Mouse (Mus musculus): Measurements from ENCODE around the gene Eif3j1. TPM values are rescaled to one million over a fixed set of nuclear protein-coding genes. Genes with fewer than 3 reads are reported as not detected.
"Not testable (repeated sequence)": the region's sequence is repeated elsewhere in the genome, so short reads cannot be mapped to it uniquely, and the experiment has no call there.

Gene Eif3j1
- polyA plus RNA-seq, 1 experiment from 2014 or later, result 15.5 TPM

DNA sequence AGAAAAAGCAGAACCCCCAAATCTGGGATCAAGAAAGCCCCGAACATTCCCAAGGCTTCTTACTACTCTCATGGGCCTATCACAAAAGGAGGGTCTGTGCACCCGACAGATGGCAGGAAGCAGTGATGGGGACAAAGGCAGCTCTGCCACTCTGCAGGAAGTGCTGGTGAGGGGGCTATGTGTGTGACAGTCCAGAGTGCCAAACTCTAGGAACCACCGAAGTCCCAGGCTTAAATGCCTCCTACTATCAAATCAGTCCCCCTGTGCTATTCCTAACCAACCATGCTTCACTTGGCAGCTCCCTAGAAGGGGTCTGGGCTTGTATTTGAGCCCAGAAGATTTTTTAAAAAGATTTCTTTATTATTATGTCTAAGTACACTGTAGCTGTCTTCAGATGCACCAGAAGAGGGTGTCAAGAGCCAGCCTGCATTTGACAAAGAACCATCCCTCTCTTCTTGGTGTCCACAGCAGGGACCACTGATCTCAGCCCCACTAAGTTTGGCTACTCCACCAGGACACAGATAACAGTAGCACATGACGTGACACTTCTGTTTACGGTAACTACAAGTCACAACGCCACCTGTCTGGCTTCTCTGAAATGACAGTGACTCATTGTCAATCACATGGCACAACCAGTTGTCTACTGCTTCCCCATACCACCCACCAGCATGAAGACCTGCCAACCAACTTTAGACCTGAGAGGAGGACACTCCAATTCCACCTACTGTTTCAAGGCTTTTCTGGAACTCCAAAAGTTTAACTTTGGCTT is 41.0 kb downstream of the Eif3j1 start:
- Histone ChIP-seq H3K27me3 (ENCODE audit: control insufficient read depth, insufficient read depth, low read length) (no peaks in the 10 kb centered on the region), H3K9me3 (replicated peaks; ENCODE audit: control insufficient read depth, low read length) (no peaks in the 10 kb centered on the region), H3K27ac (replicated peaks; ENCODE audit: low read depth, low read length) (no peak overlapping the region), H3K9ac (replicated peaks; ENCODE audit: low read length) (no peak overlapping the region), H3K36me3 (replicated peaks; ENCODE audit: control insufficient read depth, insufficient read depth, low read depth, low read length) (no peaks in the 10 kb centered on the region; the same call in none of the 2 replicates), H3K4me2 (ENCODE audit: low read depth, low read length) (no peak overlapping the region), H3K4me1 (ENCODE audit: control insufficient read depth, insufficient read depth, low read length) (no peaks in the 10 kb centered on the region), H3K4me3 (ENCODE audit: low read depth, low read length) (no peak overlapping the region)
- no peak for ATAC-seq (replicated peaks; ENCODE audit: insufficient number of reproducible peaks, low FRiP score, low TSS enrichment, low read depth)
- DNase-seq (ENCODE audit: low spot score), result no peak
- 89% methylated on average over 6 of the region's 6 CpGs for WGBS

DNA sequence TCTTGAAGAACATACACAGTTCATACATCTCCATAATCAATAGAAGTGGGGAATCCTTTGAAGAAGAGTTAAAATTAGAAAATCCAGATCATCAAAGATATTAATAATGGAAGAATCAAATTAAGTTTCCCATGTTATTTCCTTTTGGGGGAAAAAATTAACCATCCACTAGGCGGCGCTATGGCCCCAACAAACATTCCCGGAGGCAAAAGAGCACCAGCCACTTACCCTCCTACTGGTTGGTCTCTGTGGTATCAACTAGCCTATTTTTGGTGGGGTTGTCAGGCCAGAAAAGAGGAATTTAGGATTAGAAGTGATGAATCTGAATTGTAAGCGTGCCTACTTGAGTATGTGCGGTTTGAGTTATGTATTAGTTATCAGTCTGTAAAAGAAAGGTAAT is 41.6 kb downstream of the Eif3j1 start:
- 36% methylated on average over 5 of the region's 5 CpGs for WGBS
- Histone ChIP-seq H3K9me3 (replicated peaks; ENCODE audit: control insufficient read depth, low read length) (no peaks in the 10 kb centered on the region), H3K27me3 (ENCODE audit: control insufficient read depth, insufficient read depth, low read length) (no peaks in the 10 kb centered on the region), H3K9ac (replicated peaks; ENCODE audit: low read length) (no peak overlapping the region), H3K4me1 (ENCODE audit: control insufficient read depth, insufficient read depth, low read length) (no peaks in the 10 kb centered on the region), H3K4me2 (ENCODE audit: low read depth, low read length) (no peak overlapping the region), H3K4me3 (ENCODE audit: low read depth, low read length) (no peak overlapping the region), H3K36me3 (replicated peaks; ENCODE audit: control insufficient read depth, insufficient read depth, low read depth, low read length) (no peaks in the 10 kb centered on the region; the same call in none of the 2 replicates), H3K27ac (replicated peaks; ENCODE audit: low read depth, low read length) (no peak overlapping the region)
- ATAC-seq (replicated peaks; ENCODE audit: insufficient number of reproducible peaks, low FRiP score, low TSS enrichment, low read depth) (no peak), DNase-seq (ENCODE audit: low spot score) (peak; percentile 74)

DNA sequence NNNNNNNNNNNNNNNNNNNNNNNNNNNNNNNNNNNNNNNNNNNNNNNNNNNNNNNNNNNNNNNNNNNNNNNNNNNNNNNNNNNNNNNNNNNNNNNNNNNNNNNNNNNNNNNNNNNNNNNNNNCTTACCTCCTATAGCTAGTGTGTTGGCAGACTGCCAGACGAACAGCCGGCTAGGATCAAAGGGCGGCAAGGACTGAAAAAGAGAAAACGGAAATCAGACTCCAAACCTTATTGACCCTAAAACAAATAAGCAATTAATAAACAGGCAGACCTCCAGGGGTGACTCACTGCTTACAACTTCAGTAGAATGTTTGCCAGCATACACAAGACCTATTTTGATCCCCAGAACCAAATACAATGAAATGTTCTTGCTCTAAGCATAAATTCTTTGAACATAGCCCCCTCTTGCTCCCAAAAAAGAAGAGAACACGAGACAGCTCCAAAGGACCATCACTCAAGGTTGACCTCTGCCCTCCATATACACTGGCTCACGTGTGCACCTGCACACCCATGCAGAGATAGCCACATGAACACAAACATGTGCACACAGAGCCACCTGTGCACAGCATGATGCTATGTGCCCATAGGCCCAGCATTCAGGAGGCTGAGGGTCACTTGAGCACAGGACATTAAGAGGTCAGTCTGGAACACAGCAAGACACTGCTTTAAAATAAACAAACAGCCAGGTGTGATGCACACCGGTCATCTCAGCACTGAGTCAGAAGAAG is 53.5 kb downstream of the Eif3j1 start:
- H3K9ac ChIP-seq (replicated peaks; ENCODE audit: low read length), result no peak overlapping the region
- H3K36me3 ChIP-seq (replicated peaks; ENCODE audit: control insufficient read depth, insufficient read depth, low read depth, low read length), result peaks cover 3% of the 10 kb centered on the region; the same call in 1 of the 2 replicates
- no peak overlapping the region for H3K4me2 ChIP-seq (ENCODE audit: low read depth, low read length)
- DNase-seq (ENCODE audit: low spot score), result no peak
- no peaks in the 10 kb centered on the region for H3K4me1 ChIP-seq (ENCODE audit: control insufficient read depth, insufficient read depth, low read length)
- ATAC-seq (replicated peaks; ENCODE audit: insufficient number of reproducible peaks, low FRiP score, low TSS enrichment, low read depth), result no peak
- 67% methylated on average over 7 of the region's 7 CpGs for WGBS
- no peak overlapping the region for H3K27ac ChIP-seq (replicated peaks; ENCODE audit: low read depth, low read length)
- H3K9me3 ChIP-seq (replicated peaks; ENCODE audit: control insufficient read depth, low read length), result no peaks in the 10 kb centered on the region
- no peak overlapping the region for H3K4me3 ChIP-seq (ENCODE audit: low read depth, low read length)
- H3K27me3 ChIP-seq (ENCODE audit: control insufficient read depth, insufficient read depth, low read length), result no peaks in the 10 kb centered on the region

DNA sequence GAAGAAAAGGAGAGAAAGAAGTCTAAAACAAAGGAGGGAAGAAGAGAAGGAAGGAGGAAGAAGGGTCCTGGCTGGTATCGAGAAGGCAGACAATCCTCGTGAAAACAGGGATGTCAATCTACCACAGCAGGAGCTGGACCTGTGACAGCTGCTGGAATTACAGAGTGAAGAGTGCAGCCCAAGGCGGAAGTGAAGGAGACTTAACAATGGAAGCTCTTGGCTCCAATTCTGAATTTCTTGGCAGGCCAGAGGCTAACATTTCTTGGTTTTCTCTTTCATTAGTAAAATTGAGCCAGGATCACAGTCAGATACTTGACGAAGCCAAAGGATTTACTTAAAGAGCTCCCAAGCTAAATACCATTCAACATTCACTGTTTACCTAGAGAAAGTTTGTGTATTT is 58.1 kb downstream of the Eif3j1 start:
- Histone ChIP-seq H3K36me3 (replicated peaks; ENCODE audit: control insufficient read depth, insufficient read depth, low read depth, low read length) (peaks cover 3% of the 10 kb centered on the region; the same call in 1 of the 2 replicates), H3K4me2 (ENCODE audit: low read depth, low read length) (no peak overlapping the region), H3K4me3 (ENCODE audit: low read depth, low read length) (no peak overlapping the region), H3K9me3 (replicated peaks; ENCODE audit: control insufficient read depth, low read length) (no peaks in the 10 kb centered on the region), H3K27ac (replicated peaks; ENCODE audit: low read depth, low read length) (no peak overlapping the region), H3K9ac (replicated peaks; ENCODE audit: low read length) (no peak overlapping the region), H3K4me1 (ENCODE audit: control insufficient read depth, insufficient read depth, low read length) (no peaks in the 10 kb centered on the region), H3K27me3 (ENCODE audit: control insufficient read depth, insufficient read depth, low read length) (no peaks in the 10 kb centered on the region)
- no peak for DNase-seq (ENCODE audit: low spot score)
- WGBS, result 78% methylated on average over 4 of the region's 4 CpGs
- no peak for ATAC-seq (replicated peaks; ENCODE audit: insufficient number of reproducible peaks, low FRiP score, low TSS enrichment, low read depth)

DNA sequence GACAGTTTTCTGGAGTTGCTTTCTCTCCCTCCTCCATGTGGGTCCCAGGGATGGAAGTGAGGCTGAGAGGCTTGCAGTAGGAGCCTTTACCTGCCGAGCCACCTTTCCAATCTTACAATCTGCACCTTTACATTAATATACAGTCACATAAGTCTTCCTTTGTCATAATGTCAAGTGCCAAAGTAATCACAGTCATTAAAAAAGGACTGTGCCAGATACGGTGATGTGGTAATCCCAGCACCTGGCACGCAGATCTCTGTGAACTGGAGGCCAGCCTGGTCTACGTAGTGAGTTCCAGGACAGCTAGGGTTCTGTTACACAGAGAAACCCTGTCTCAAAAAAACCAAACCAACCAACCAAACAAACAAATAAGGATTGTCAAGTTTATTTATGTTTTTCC is 65.5 kb downstream of the Eif3j1 start:
- no peaks in the 10 kb centered on the region for H3K36me3 ChIP-seq (replicated peaks; ENCODE audit: control insufficient read depth, insufficient read depth, low read depth, low read length)
- H3K9me3 ChIP-seq (replicated peaks; ENCODE audit: control insufficient read depth, low read length), result no peaks in the 10 kb centered on the region
- H3K27ac ChIP-seq (replicated peaks; ENCODE audit: low read depth, low read length), result no peak overlapping the region
- no peaks in the 10 kb centered on the region for H3K27me3 ChIP-seq (ENCODE audit: control insufficient read depth, insufficient read depth, low read length)
- H3K4me2 ChIP-seq (ENCODE audit: low read depth, low read length), result no peak overlapping the region
- H3K9ac ChIP-seq (replicated peaks; ENCODE audit: low read length), result no peak overlapping the region
- no peaks in the 10 kb centered on the region for H3K4me1 ChIP-seq (ENCODE audit: control insufficient read depth, insufficient read depth, low read length)
- DNase-seq (ENCODE audit: low spot score) (no peak), ATAC-seq (replicated peaks; ENCODE audit: insufficient number of reproducible peaks, low FRiP score, low TSS enrichment, low read depth) (no peak)
- no peak overlapping the region for H3K4me3 ChIP-seq (ENCODE audit: low read depth, low read length)
- WGBS, result 95% methylated on average over 4 of the region's 4 CpGs

DNA sequence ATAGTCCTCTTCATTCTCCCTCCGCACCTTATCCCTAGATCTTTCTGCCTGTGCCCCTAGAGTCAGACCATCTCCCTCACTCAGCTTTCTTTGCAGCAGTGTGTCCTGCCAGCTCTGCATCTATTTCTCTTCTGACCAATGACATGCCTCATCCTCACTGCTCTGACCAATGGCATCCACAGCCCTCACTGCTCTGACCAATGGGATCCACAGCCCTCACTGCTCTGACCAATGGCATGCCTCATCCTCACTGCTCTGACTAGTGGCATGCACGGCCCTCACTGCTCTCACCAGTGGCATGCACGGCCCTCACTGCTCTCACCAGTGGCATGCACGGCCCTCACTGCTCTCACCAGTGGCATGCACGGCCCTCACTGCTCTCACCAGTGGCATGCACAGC is 69.3 kb downstream of the Eif3j1 start:
- H3K4me2 ChIP-seq (ENCODE audit: low read depth, low read length); H3K9ac ChIP-seq (replicated peaks; ENCODE audit: low read length); DNase-seq (ENCODE audit: low spot score); H3K4me3 ChIP-seq (ENCODE audit: low read depth, low read length); H3K36me3 ChIP-seq (replicated peaks; ENCODE audit: control insufficient read depth, insufficient read depth, low read depth, low read length); H3K27me3 ChIP-seq (ENCODE audit: control insufficient read depth, insufficient read depth, low read length); H3K4me1 ChIP-seq (ENCODE audit: control insufficient read depth, insufficient read depth, low read length); H3K27ac ChIP-seq (replicated peaks; ENCODE audit: low read depth, low read length); H3K9me3 ChIP-seq (replicated peaks; ENCODE audit: control insufficient read depth, low read length): not testable (repeated sequence)
- WGBS, result 83% methylated on average over 5 of the region's 5 CpGs
- ATAC-seq (replicated peaks; ENCODE audit: insufficient number of reproducible peaks, low FRiP score, low TSS enrichment, low read depth), result 0 out of 2 replicates have a peak, but pooled peaks have one; percentile 56

DNA sequence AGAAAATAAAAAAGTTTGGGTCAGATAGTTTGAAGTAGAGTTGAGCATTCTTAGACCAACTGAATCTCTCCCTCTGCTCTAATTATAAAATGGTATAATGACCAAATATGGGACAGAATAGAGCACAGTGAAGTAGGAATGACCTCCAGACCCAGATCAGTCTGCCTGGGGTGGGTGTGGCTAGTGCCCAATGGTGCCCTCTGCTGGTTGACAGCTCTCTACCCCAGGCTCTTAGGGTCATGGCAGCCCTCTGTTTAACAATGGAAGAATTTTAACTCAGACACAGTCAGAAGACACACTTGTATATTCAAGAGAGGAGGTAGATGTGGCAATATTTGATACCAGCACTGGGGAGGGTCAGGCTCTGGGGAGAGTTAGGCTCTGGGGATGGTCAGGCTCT is 73.7 kb downstream of the Eif3j1 start:
- H3K4me3 ChIP-seq (ENCODE audit: low read depth, low read length), result no peak overlapping the region
- no peaks in the 10 kb centered on the region; the same call in 1 of the 2 replicates for H3K36me3 ChIP-seq (replicated peaks; ENCODE audit: control insufficient read depth, insufficient read depth, low read depth, low read length)
- no peaks in the 10 kb centered on the region for H3K9me3 ChIP-seq (replicated peaks; ENCODE audit: control insufficient read depth, low read length)
- H3K27me3 ChIP-seq (ENCODE audit: control insufficient read depth, insufficient read depth, low read length), result no peaks in the 10 kb centered on the region
- no peak overlapping the region for H3K4me2 ChIP-seq (ENCODE audit: low read depth, low read length)
- no peak overlapping the region for H3K9ac ChIP-seq (replicated peaks; ENCODE audit: low read length)
- H3K27ac ChIP-seq (replicated peaks; ENCODE audit: low read depth, low read length), result no peak overlapping the region
- H3K4me1 ChIP-seq (ENCODE audit: control insufficient read depth, insufficient read depth, low read length), result no peaks in the 10 kb centered on the region
- no peak for DNase-seq (ENCODE audit: low spot score)
- no peak for ATAC-seq (replicated peaks; ENCODE audit: insufficient number of reproducible peaks, low FRiP score, low TSS enrichment, low read depth)

Measured in embryonic facial prominence, embryonic 11.5 days (tissue).